Mouse (Mus musculus): Measurements from ENCODE around the gene Scaf4. TPM values are rescaled to one million over a fixed set of nuclear protein-coding genes. Genes with fewer than 3 reads are reported as not detected.

Scaf4 gene
- polyA plus RNA-seq, 1 experiment, result 110 TPM

DNA sequence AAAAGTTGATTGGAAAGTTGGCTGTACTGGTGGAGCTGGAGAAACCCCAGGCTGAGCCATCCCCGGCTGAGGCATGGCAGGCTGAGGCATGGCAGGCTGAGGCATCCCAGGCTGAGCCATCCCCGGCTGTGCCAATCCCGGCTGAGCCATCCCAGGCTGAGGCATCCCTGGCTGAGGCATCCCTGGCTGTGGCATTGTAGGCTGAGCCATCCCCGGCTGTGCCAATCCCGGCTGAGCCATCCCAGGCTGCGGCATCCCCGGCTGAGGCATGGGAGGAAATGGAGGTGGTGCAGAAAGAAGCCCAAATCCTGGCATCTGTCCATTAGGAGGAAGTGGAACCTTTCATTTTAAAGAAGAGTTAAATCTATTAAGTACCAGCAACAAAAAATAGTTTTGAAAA lies 34.2 kb downstream of the Scaf4 start:
- peaks cover 88% of the 10 kb centered on the region for H3K36me3 ChIP-seq (ENCODE audit: control insufficient read depth, insufficient read depth, low read length)

DNA sequence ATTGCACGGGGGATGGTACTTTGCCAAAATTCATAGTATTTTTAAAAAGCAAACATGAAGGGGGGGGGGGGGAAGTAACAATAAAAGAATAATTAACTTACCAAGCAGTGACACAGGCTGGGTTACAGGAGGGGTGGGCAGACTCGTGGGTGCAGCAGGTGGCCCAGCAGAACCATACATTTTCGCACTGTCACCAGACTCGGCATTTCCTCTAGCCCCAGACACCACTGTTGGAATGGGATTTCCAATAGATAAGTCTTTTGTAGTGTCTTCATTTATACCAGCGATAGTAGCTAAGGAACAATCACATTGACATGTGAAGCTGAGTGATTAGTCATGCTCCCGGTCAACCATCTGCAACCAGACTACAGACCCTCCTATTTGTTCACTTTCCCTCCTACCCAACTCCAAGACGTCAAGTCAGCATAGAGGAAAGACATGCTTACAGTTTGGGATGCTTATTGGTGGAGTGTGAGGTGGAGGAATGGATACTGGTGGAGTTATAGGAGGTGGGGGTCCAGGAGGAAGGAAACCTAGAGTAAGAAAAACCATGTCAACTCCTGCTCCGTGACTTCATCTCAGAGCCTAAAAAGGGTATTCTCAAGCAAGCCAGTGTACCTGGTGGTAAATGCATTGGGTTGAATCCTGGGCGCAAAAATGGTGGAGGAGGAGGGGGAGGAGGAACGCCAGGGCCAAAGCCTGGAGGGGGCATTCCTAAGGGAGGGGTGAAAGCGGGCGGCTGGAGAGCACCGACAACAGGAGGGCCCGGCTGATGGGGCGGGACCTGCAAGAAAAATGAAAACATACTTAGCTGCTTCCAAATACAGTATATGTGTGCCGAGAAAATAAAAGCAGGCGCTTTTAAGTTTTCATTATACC lies 41.6 kb downstream of the Scaf4 start:
- Histone ChIP-seq H3K4me1 (replicated peaks; ENCODE audit: control insufficient read depth, insufficient read depth, low read length) (no peaks in the 10 kb centered on the region), H3K27ac (ENCODE audit: control insufficient read depth, insufficient read depth, low read length) (no peak overlapping the region), H3K4me3 (ENCODE audit: control insufficient read depth, insufficient read depth, low read length) (no peak overlapping the region), H3K36me3 (ENCODE audit: control insufficient read depth, insufficient read depth, low read length) (peaks cover 78% of the 10 kb centered on the region), H3K27me3 (ENCODE audit: control insufficient read depth, insufficient read depth, low read length) (no peaks in the 10 kb centered on the region)
- WGBS, result 95% methylated on average over 17 of the region's 17 CpGs
- DNase-seq, result no peak
- TF ChIP-seq POLR2A (IDR thresholded peaks at IDR 0.05; ENCODE audit: control insufficient read depth, extremely low read depth, insufficient read depth, low read length, poor library complexity) (no peak), CTCF (IDR thresholded peaks at IDR 0.05; ENCODE audit: borderline replicate concordance, control insufficient read depth, extremely low read depth, insufficient read depth, low read length, poor library complexity) (no peak)

More for the DNA sequence above, 34.2 kb downstream of the Scaf4 start:
- H3K4me3 ChIP-seq (ENCODE audit: control insufficient read depth, insufficient read depth, low read length), result no peak overlapping the region
- no peak for TF ChIP-seq CTCF (IDR thresholded peaks at IDR 0.05; ENCODE audit: borderline replicate concordance, control insufficient read depth, extremely low read depth, insufficient read depth, low read length, poor library complexity)
- no peak for TF ChIP-seq POLR2A (IDR thresholded peaks at IDR 0.05; ENCODE audit: control insufficient read depth, extremely low read depth, insufficient read depth, low read length, poor library complexity)
- no peaks in the 10 kb centered on the region for H3K4me1 ChIP-seq (replicated peaks; ENCODE audit: control insufficient read depth, insufficient read depth, low read length)
- no peak overlapping the region for H3K27ac ChIP-seq (ENCODE audit: control insufficient read depth, insufficient read depth, low read length)
- no peak for DNase-seq
- 96% methylated on average over 7 of the region's 7 CpGs for WGBS
- H3K27me3 ChIP-seq (ENCODE audit: control insufficient read depth, insufficient read depth, low read length), result no peaks in the 10 kb centered on the region

DNA sequence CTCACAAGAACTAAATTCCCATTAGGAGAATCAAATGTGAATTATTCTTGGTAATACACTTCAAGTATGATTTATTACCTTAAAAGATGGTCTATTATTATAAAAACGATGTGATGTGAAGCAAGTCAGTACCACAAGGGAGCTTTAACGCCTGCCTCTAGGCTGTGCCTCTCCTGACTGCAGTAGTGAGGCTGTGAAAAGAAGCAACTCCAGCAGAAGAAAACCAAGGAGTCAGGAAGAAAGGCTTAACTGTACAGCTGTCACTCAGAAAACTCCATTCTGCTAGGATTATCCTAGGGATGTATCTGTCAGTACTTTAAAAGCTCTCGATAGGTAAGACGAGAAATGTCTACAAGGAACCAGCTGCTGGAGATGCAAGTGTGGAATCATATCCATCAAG lies 42.4 kb downstream of the Scaf4 start:
- Histone ChIP-seq H3K36me3 (ENCODE audit: control insufficient read depth, insufficient read depth, low read length) (peaks cover 70% of the 10 kb centered on the region), H3K27me3 (ENCODE audit: control insufficient read depth, insufficient read depth, low read length) (no peaks in the 10 kb centered on the region), H3K4me3 (ENCODE audit: control insufficient read depth, insufficient read depth, low read length) (no peak overlapping the region), H3K4me1 (replicated peaks; ENCODE audit: control insufficient read depth, insufficient read depth, low read length) (no peaks in the 10 kb centered on the region), H3K27ac (ENCODE audit: control insufficient read depth, insufficient read depth, low read length) (no peak overlapping the region)
- 93% methylated on average over 4 of the region's 4 CpGs for WGBS
- TF ChIP-seq POLR2A (IDR thresholded peaks at IDR 0.05; ENCODE audit: control insufficient read depth, extremely low read depth, insufficient read depth, low read length, poor library complexity) (no peak), CTCF (IDR thresholded peaks at IDR 0.05; ENCODE audit: borderline replicate concordance, control insufficient read depth, extremely low read depth, insufficient read depth, low read length, poor library complexity) (no peak)
- no peak for DNase-seq

DNA sequence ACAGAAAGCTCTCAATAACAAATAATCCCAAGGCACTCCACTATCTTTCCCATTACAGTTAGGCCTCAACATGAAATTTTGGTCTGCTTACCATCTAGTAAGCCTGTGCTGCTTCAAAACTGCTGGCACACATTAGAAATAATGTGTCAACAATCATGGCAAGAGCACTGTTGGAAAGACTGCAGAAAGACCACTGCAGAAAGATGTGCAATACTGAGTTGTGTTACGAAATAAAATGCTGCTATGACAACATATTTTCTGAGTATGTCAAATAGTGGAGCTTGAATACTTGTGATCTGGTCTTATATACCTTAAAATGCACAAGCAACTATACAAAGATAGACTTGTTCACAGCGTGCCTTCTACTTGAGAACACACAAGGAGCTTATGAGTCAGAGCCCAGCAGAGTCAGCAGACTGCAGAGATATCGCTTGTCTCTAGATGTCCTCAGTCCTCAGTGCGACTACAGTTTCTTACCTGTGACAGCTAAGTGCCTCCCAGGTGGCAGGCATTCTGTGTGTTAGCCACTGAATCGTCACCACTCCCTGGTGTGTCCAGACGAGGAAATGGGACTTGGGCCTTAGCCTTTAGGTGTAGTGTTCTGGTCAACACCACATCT lies 45.1 kb downstream of the Scaf4 start:
- TF ChIP-seq CTCF (IDR thresholded peaks at IDR 0.05; ENCODE audit: borderline replicate concordance, control insufficient read depth, extremely low read depth, insufficient read depth, low read length, poor library complexity) (no peak), POLR2A (IDR thresholded peaks at IDR 0.05; ENCODE audit: control insufficient read depth, extremely low read depth, insufficient read depth, low read length, poor library complexity) (no peak)
- H3K27me3 ChIP-seq (ENCODE audit: control insufficient read depth, insufficient read depth, low read length), result no peaks in the 10 kb centered on the region
- WGBS, result 93% methylated on average over 6 of the region's 6 CpGs
- peaks cover 47% of the 10 kb centered on the region for H3K36me3 ChIP-seq (ENCODE audit: control insufficient read depth, insufficient read depth, low read length)
- H3K4me1 ChIP-seq (replicated peaks; ENCODE audit: control insufficient read depth, insufficient read depth, low read length), result no peaks in the 10 kb centered on the region
- no peak overlapping the region for H3K27ac ChIP-seq (ENCODE audit: control insufficient read depth, insufficient read depth, low read length)
- no peak overlapping the region for H3K4me3 ChIP-seq (ENCODE audit: control insufficient read depth, insufficient read depth, low read length)
- DNase-seq, result no peak

DNA sequence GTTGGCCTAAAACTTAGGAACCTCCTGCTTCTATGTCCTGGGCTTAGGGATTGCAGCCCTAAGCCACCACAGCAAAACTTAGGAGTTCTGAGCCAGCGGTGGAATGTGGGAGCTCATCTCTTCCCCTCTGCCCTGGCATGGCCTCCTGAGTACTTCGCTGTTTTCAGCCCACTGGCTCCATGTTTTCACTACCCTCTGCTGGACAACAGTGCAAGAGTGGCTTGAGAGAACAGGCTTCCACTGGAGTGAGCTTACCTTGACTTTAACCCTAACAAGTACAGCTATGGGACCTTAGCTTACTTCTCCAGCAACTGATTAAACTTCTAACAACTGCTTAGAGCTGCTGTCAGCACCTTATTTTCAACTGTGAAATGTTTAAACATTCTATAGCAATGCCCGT lies 49.1 kb downstream of the Scaf4 start:
- no peak overlapping the region for H3K4me3 ChIP-seq (ENCODE audit: control insufficient read depth, insufficient read depth, low read length)
- 99% methylated on average over 3 of the region's 3 CpGs for WGBS
- no peak for DNase-seq
- H3K36me3 ChIP-seq (ENCODE audit: control insufficient read depth, insufficient read depth, low read length), result peaks cover 19% of the 10 kb centered on the region
- H3K27ac ChIP-seq (ENCODE audit: control insufficient read depth, insufficient read depth, low read length), result no peak overlapping the region
- H3K4me1 ChIP-seq (replicated peaks; ENCODE audit: control insufficient read depth, insufficient read depth, low read length), result no peaks in the 10 kb centered on the region
- TF ChIP-seq POLR2A (IDR thresholded peaks at IDR 0.05; ENCODE audit: control insufficient read depth, extremely low read depth, insufficient read depth, low read length, poor library complexity), result no peak
- TF ChIP-seq CTCF (IDR thresholded peaks at IDR 0.05; ENCODE audit: borderline replicate concordance, control insufficient read depth, extremely low read depth, insufficient read depth, low read length, poor library complexity), result no peak
- no peaks in the 10 kb centered on the region for H3K27me3 ChIP-seq (ENCODE audit: control insufficient read depth, insufficient read depth, low read length)

DNA sequence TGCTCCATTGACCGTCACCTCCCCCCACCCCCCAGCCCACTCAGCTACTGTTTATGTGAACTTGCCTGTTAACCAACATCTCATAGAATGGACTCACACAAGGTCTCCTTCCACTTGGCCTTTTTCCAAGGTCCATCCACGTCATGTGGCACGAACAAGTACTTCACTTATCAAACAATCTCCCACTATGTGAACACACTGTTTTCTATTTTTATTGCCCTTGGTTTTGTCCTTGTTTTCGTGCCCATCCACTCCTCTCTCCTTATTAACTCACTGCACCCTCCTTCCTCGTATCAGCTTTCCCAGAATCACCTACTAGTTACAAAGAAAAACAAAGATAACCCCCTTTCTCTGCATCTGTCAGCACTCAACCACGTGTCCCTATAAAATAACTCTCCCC lies 49.7 kb downstream of the Scaf4 start:
- no peaks in the 10 kb centered on the region for H3K27me3 ChIP-seq (ENCODE audit: control insufficient read depth, insufficient read depth, low read length)
- DNase-seq, result no peak
- no peak overlapping the region for H3K4me3 ChIP-seq (ENCODE audit: control insufficient read depth, insufficient read depth, low read length)
- 93% methylated on average over 6 of the region's 6 CpGs for WGBS
- TF ChIP-seq POLR2A (IDR thresholded peaks at IDR 0.05; ENCODE audit: control insufficient read depth, extremely low read depth, insufficient read depth, low read length, poor library complexity) (no peak), CTCF (IDR thresholded peaks at IDR 0.05; ENCODE audit: borderline replicate concordance, control insufficient read depth, extremely low read depth, insufficient read depth, low read length, poor library complexity) (no peak)
- peaks cover 18% of the 10 kb centered on the region for H3K36me3 ChIP-seq (ENCODE audit: control insufficient read depth, insufficient read depth, low read length)
- no peaks in the 10 kb centered on the region for H3K4me1 ChIP-seq (replicated peaks; ENCODE audit: control insufficient read depth, insufficient read depth, low read length)
- H3K27ac ChIP-seq (ENCODE audit: control insufficient read depth, insufficient read depth, low read length), result no peak overlapping the region
